In genomic region chr13:78200407-78200806, GRCm38 (mm10) we compare ENCODE assay signal across 9 mouse cellular contexts. TPM values are rescaled to one million over a fixed set of nuclear protein-coding genes. Genes with fewer than 3 reads are reported as not detected.
DNase-seq lines count a peak whose midpoint lies in the region; ATAC-seq lines count a peak whose summit lies in the region.
"Had no signal": no experiment of that assay in that cellular context is flagged by ENCODE, and none has a peak within 500 bp of the region (broad histone marks: within the 10 kb centered on the region; RNA-seq: fewer than 3 reads in every experiment).

No protein-coding gene starts in this region.

- peak; percentile 55 for ATAC-seq in kidney, embryonic 14.5 days (ENCODE audit: low FRiP score, low TSS enrichment)
- no peak for ATAC-seq in embryonic facial prominence, embryonic 13.5 days (ENCODE audit: insufficient number of reproducible peaks, insufficient read depth, low FRiP score, low TSS enrichment, low read depth)
- 0 out of 2 replicates have a peak, but pooled peaks have one; percentile 6 for ATAC-seq in intestine, embryonic 16.5 days
- ATAC-seq: Patski had no signal

- H3K9me3 ChIP-seq in kidney, embryonic 14.5 days (ENCODE audit: control insufficient read depth, low read length) = no peaks in the 10 kb centered on the region
- H3K9me3 ChIP-seq in embryonic facial prominence, embryonic 13.5 days = no peaks in the 10 kb centered on the region
- no peaks in the 10 kb centered on the region for H3K9me3 ChIP-seq in intestine, embryonic 16.5 days (ENCODE audit: control insufficient read depth, low read length)

- DNase-seq in kidney, adult 9 months = no peak
- peak; percentile 79 for DNase-seq in adrenal gland, postnatal 14 days
- DNase-seq in lung, postnatal 36 days = peak; percentile 19
- DNase-seq in thymus, postnatal 4 days = no peak
- no peak for DNase-seq in ovary, postnatal 10 days (ENCODE audit: low spot score)

- H3K4me3 ChIP-seq in kidney, embryonic 14.5 days (ENCODE audit: low read length) = peak overlapping the region; percentile 89
- peak overlapping the region; percentile 71 for H3K4me3 ChIP-seq in embryonic facial prominence, embryonic 13.5 days
- peak overlapping the region; percentile 33 for H3K4me3 ChIP-seq in intestine, embryonic 16.5 days (ENCODE audit: low read length)

- peak overlapping the region; percentile 83 for H3K4me2 ChIP-seq in kidney, embryonic 14.5 days (replicated peaks; ENCODE audit: low read depth, low read length)
- peak overlapping the region; percentile 88 for H3K4me2 ChIP-seq in embryonic facial prominence, embryonic 13.5 days
- H3K4me2 ChIP-seq in intestine, embryonic 16.5 days (ENCODE audit: low read depth, low read length) = peak overlapping the region; percentile 46

- peak overlapping the region; percentile 24; the same call in 1 of the 2 replicates for H3K27ac ChIP-seq in kidney, embryonic 14.5 days (ENCODE audit: low read depth, low read length)
- 0 out of 2 replicates have a peak overlapping the region, but pooled peaks have one; percentile 22 for H3K27ac ChIP-seq in embryonic facial prominence, embryonic 13.5 days
- no peak overlapping the region for H3K27ac ChIP-seq in intestine, embryonic 16.5 days (ENCODE audit: low read length)

- 0% methylated on average over 9 of the region's 9 CpGs for WGBS in kidney, embryonic 14.5 days
- under 1% methylated on average over 9 of the region's 9 CpGs for WGBS in embryonic facial prominence, embryonic 13.5 days
- WGBS in intestine, embryonic 16.5 days = 0% methylated on average over 9 of the region's 9 CpGs

- peaks cover 3% of the 10 kb centered on the region; the same call in 1 of the 2 replicates for H3K27me3 ChIP-seq in kidney, embryonic 14.5 days (ENCODE audit: control insufficient read depth, insufficient read depth, low read length)
- H3K27me3 ChIP-seq in embryonic facial prominence, embryonic 13.5 days = peaks cover 81% of the 10 kb centered on the region
- peaks cover 25% of the 10 kb centered on the region for H3K27me3 ChIP-seq in intestine, embryonic 16.5 days (replicated peaks; ENCODE audit: control insufficient read depth, insufficient read depth, low read length)
- H3K27me3 ChIP-seq: Patski had no signal

- no peaks in the 10 kb centered on the region; the same call in 1 of the 2 replicates for H3K36me3 ChIP-seq in kidney, embryonic 14.5 days (ENCODE audit: control insufficient read depth, insufficient read depth, low read length)
- H3K36me3 ChIP-seq in embryonic facial prominence, embryonic 13.5 days = no peaks in the 10 kb centered on the region
- no peaks in the 10 kb centered on the region for H3K36me3 ChIP-seq in intestine, embryonic 16.5 days (ENCODE audit: control insufficient read depth, insufficient read depth, low read length)

- no peak overlapping the region; the same call in 1 of the 2 replicates for H3K9ac ChIP-seq in kidney, embryonic 14.5 days (ENCODE audit: low read depth, low read length)
- no peak overlapping the region for H3K9ac ChIP-seq in embryonic facial prominence, embryonic 13.5 days
- H3K9ac ChIP-seq in intestine, embryonic 16.5 days (ENCODE audit: low read depth, low read length) = no peak overlapping the region

- peaks cover 12% of the 10 kb centered on the region; the same call in 1 of the 2 replicates for H3K4me1 ChIP-seq in kidney, embryonic 14.5 days (ENCODE audit: control insufficient read depth, insufficient read depth, low read length)
- peaks cover 17% of the 10 kb centered on the region for H3K4me1 ChIP-seq in embryonic facial prominence, embryonic 13.5 days
- H3K4me1 ChIP-seq in intestine, embryonic 16.5 days (ENCODE audit: control insufficient read depth, insufficient read depth, low read length) = peaks cover 3% of the 10 kb centered on the region

RNA-seq across cellular contexts. Expression of gene Nr2f1, which starts 0.8 kb away (rescaled TPM):
- polyA plus RNA-seq in kidney, embryonic 14.5 days (2014; fragmentation: Nextera tagmentation; extraction: Ambion mirVana) = 26.8 and 36.9 TPM in 2 replicates
- total RNA-seq in adrenal gland, postnatal 14 days (2021) = 19.6 and 22.0 TPM in 2 replicates
- polyA plus RNA-seq in embryonic facial prominence, embryonic 13.5 days (2015; fragmentation: Nextera tagmentation; extraction: Ambion mirVana) = 14.1 and 15.8 TPM in 2 replicates
- polyA plus RNA-seq in intestine, embryonic 16.5 days (2015; fragmentation: Nextera tagmentation; extraction: Ambion mirVana) = 0.87 and 1.2 TPM in 2 replicates

Comparison
In these comparisons a context has a peak if more than half of its experiments do, and no peak if none do; other contexts are left out.
1. H3K4me3 ChIP-seq: peak in every context shown above with its lines; median percentile 89 in kidney, embryonic 14.5 days; 71 in embryonic facial prominence, embryonic 13.5 days; 33 in intestine, embryonic 16.5 days.
2. DNase-seq: peak in adrenal gland, postnatal 14 days (single experiment) and lung, postnatal 36 days (single experiment); none in kidney, adult 9 months (single experiment), thymus, postnatal 4 days (single experiment) and ovary, postnatal 10 days (single experiment).
3. Peak in every context shown above with its lines, with median percentiles within 50 percentile points of each other: H3K4me2 ChIP-seq.